Mouse (Mus musculus) liver, embryonic 11.5 days (tissue): ENCODE measurements around the gene Degs2. TPM values are rescaled to one million over a fixed set of nuclear protein-coding genes. Genes with fewer than 3 reads are reported as not detected.

Source experiments
- ATAC-seq: fragments of 200-750 bp; cut with Nextera tagmentation; replicated peaks from 2 replicates; pipeline ENCODE4 v1.8.0; 2017; ENCODE audit warnings: moderate number of reproducible peaks, mild to moderate bottlenecking, moderate TSS enrichment, moderate library complexity; ENCODE audit not compliant: low FRiP score
- DNase-seq: peaks from one replicate; pipeline ENCODE4 v3.0.0-alpha.2; 2017; ENCODE audit warnings: low spot score
- H3K27ac ChIP-seq: fragments of 300-500 bp; sonication (generic); 2 replicates; pipeline ENCODE4 v1.5.1; 2014; ENCODE audit warnings: mild to moderate bottlenecking, low read depth, low read length, control low read depth
- H3K27me3 ChIP-seq: fragments of 300-500 bp; sonication (generic); replicated peaks from 2 replicates; pipeline ENCODE4 v1.6.1; 2014; ENCODE audit warnings: low read length, mixed read lengths; ENCODE audit not compliant: control insufficient read depth, insufficient read depth
- H3K36me3 ChIP-seq: fragments of 300-500 bp; sonication (generic); 2 replicates; pipeline ENCODE4 v1.6.1; 2014; ENCODE audit warnings: mild to moderate bottlenecking, low read length, moderate library complexity, mixed read lengths; ENCODE audit not compliant: control insufficient read depth, insufficient read depth
- H3K4me1 ChIP-seq: fragments of 300-500 bp; sonication (generic); replicated peaks from 2 replicates; pipeline ENCODE4 v1.6.1; 2014; ENCODE audit warnings: low read length, mixed read lengths; ENCODE audit not compliant: control insufficient read depth, insufficient read depth
- H3K4me2 ChIP-seq: fragments of 300-500 bp; sonication (generic); 2 replicates; pipeline ENCODE4 v1.6.1; 2014; ENCODE audit warnings: mild to moderate bottlenecking, control low read depth, moderate library complexity
- H3K4me3 ChIP-seq: fragments of 300-500 bp; sonication (generic); 2 replicates; pipeline ENCODE4 v1.5.1; 2014; ENCODE audit warnings: low read depth, low read length, control low read depth
- H3K9ac ChIP-seq: fragments of 300-500 bp; sonication (generic); 2 replicates; pipeline ENCODE4 v1.6.1; 2014; ENCODE audit warnings: low read depth, low read length, control low read depth
- H3K9me3 ChIP-seq: fragments of 300-500 bp; sonication (generic); 2 replicates; pipeline ENCODE4 v1.6.1; 2016; ENCODE audit warnings: low read length, inconsistent platforms, mixed read lengths; ENCODE audit not compliant: control insufficient read depth
- WGBS: fragments of 180-500 bp; shearing (Covaris S2); extraction: QIAGEN DNeasy Blood & Tissue Kit; methylation state at CpG from one replicate; pipeline ENCODE4 v1.1.7; 2014; 5-methylcytosine and 5-hydroxymethylcytosine counted together
- polyA plus RNA-seq: library from polyadenylated mRNA; unstranded; fragments of >200 nt; fragmentation: Nextera tagmentation; extraction: Ambion mirVana; gene quantifications from 2 replicates; pipeline ENCODE4 v1.2.1, GENCODE M21; 2014

The Degs2 gene
- polyA plus RNA-seq, 1 experiment from 2014 or later, result 0.33 TPM

- 79% methylated on average over 6 of the region's 6 CpGs for WGBS
- Histone ChIP-seq H3K27me3 (no peaks in the 10 kb centered on the region), H3K27ac (no peak overlapping the region), H3K4me2 (no peak overlapping the region), H3K36me3 (no peaks in the 10 kb centered on the region), H3K9me3 (no peaks in the 10 kb centered on the region), H3K4me3 (no peak overlapping the region), H3K9ac (no peak overlapping the region), H3K4me1 (no peaks in the 10 kb centered on the region)
- no peak for ATAC-seq
- peak; percentile 28 for DNase-seq
Observed at GRCm38 (mm10) chr12:108709964-108710765, 8.1 kb upstream of the Degs2 start.

GRCm38 (mm10) chr12:108709386-108709785 is 7.3 kb upstream of the Degs2 start:
- Histone ChIP-seq H3K9me3 (no peaks in the 10 kb centered on the region), H3K36me3 (no peaks in the 10 kb centered on the region), H3K27ac (no peak overlapping the region), H3K9ac (no peak overlapping the region), H3K4me2 (no peak overlapping the region), H3K27me3 (no peaks in the 10 kb centered on the region), H3K4me3 (no peak overlapping the region), H3K4me1 (no peaks in the 10 kb centered on the region)
- ATAC-seq (no peak), DNase-seq (peak; percentile 26)
- WGBS, result 85% methylated on average over 6 of the region's 6 CpGs

- H3K36me3 ChIP-seq, result no peaks in the 10 kb centered on the region
- WGBS, result 47% methylated on average over 7 of the region's 7 CpGs
- no peak for ATAC-seq
Observed at GRCm38 (mm10) chr12:108706129-108706528, 4.0 kb upstream of the Degs2 start.

GRCm38 (mm10) chr12:108705486-108705885 is 3.4 kb upstream of the Degs2 start:
- no peaks in the 10 kb centered on the region for H3K36me3 ChIP-seq
- DNase-seq (no peak), ATAC-seq (no peak)
- no peak overlapping the region for H3K9ac ChIP-seq
- 76% methylated on average over 6 of the region's 6 CpGs for WGBS
- no peaks in the 10 kb centered on the region for H3K9me3 ChIP-seq
- no peak overlapping the region for H3K4me3 ChIP-seq
- H3K27ac ChIP-seq, result no peak overlapping the region
- peaks cover 37% of the 10 kb centered on the region for H3K27me3 ChIP-seq
- H3K4me1 ChIP-seq, result peaks cover 4% of the 10 kb centered on the region
- no peak overlapping the region for H3K4me2 ChIP-seq

More at GRCm38 (mm10) chr12:108706129-108706528, 4.0 kb upstream of the Degs2 start:
- Histone ChIP-seq H3K4me2 (no peak overlapping the region), H3K27me3 (peaks cover 31% of the 10 kb centered on the region), H3K27ac (no peak overlapping the region), H3K9me3 (no peaks in the 10 kb centered on the region), H3K4me1 (peaks cover 4% of the 10 kb centered on the region), H3K9ac (no peak overlapping the region), H3K4me3 (no peak overlapping the region)
- no peak for DNase-seq

DNA sequence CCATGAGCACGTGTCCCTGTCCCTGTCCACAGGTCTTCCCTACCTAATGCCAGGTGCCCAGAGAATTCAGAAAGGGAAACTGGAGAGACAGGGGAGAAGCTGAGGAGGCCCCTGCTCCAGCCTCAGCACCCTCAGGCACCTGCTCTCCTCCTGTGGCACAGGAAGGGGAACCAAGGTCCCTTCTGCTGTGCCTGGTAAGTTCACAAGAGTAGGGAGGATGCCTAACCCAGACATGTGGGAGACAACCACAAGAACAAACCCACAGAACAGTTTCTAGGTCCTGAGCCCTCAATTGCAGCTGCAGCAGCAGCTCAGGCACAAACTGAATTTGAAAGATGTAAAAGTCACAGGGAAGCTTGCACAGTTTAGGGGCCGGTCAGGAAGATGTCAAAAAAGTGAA is 894 bp downstream of the Degs2 start:
- no peak overlapping the region for H3K4me2 ChIP-seq
- no peak overlapping the region for H3K9ac ChIP-seq
- ATAC-seq (no peak), DNase-seq (no peak)
- peaks cover 37% of the 10 kb centered on the region for H3K27me3 ChIP-seq
- no peak overlapping the region for H3K27ac ChIP-seq
- no peaks in the 10 kb centered on the region for H3K36me3 ChIP-seq
- WGBS, result 42% methylated on average over 2 of the region's 2 CpGs
- no peak overlapping the region for H3K4me3 ChIP-seq
- H3K9me3 ChIP-seq, result no peaks in the 10 kb centered on the region
- H3K4me1 ChIP-seq, result peaks cover 4% of the 10 kb centered on the region

DNA sequence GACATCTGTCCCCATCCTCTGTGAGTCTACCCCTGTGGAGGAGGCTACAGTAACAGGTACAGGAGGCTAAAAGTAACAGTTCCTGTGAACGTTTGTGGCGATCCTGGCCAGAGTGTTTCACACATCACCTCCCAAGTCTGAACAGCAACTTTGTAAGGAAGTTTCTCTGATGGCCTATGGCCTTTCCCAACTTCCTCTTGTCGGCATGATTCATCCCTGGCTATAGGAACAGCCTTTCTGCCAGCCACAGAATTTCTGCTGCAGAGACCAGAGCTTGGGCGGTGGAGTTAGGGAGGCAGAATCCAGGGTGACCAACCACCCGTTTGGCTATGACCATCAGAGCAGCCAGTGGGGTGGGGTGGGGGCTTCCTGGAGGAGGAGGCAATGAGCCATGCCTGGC is 2.1 kb downstream of the Degs2 start:
- Histone ChIP-seq H3K9ac (no peak overlapping the region), H3K36me3 (no peaks in the 10 kb centered on the region), H3K4me1 (peaks cover 4% of the 10 kb centered on the region), H3K4me2 (no peak overlapping the region), H3K4me3 (no peak overlapping the region), H3K27me3 (peaks cover 37% of the 10 kb centered on the region), H3K27ac (no peak overlapping the region), H3K9me3 (no peaks in the 10 kb centered on the region)
- WGBS, result 49% methylated on average over 5 of the region's 5 CpGs
- ATAC-seq, result no peak
- DNase-seq, result no peak

GRCm38 (mm10) chr12:108699576-108699975 is 2.5 kb downstream of the Degs2 start:
- Histone ChIP-seq H3K4me1 (peaks cover 4% of the 10 kb centered on the region), H3K9me3 (no peaks in the 10 kb centered on the region), H3K27ac (no peak overlapping the region), H3K9ac (no peak overlapping the region), H3K4me2 (no peak overlapping the region), H3K36me3 (no peaks in the 10 kb centered on the region), H3K4me3 (no peak overlapping the region), H3K27me3 (peaks cover 37% of the 10 kb centered on the region)
- DNase-seq (no peak), ATAC-seq (no peak)
- 74% methylated on average over 10 of the region's 10 CpGs for WGBS

DNA sequence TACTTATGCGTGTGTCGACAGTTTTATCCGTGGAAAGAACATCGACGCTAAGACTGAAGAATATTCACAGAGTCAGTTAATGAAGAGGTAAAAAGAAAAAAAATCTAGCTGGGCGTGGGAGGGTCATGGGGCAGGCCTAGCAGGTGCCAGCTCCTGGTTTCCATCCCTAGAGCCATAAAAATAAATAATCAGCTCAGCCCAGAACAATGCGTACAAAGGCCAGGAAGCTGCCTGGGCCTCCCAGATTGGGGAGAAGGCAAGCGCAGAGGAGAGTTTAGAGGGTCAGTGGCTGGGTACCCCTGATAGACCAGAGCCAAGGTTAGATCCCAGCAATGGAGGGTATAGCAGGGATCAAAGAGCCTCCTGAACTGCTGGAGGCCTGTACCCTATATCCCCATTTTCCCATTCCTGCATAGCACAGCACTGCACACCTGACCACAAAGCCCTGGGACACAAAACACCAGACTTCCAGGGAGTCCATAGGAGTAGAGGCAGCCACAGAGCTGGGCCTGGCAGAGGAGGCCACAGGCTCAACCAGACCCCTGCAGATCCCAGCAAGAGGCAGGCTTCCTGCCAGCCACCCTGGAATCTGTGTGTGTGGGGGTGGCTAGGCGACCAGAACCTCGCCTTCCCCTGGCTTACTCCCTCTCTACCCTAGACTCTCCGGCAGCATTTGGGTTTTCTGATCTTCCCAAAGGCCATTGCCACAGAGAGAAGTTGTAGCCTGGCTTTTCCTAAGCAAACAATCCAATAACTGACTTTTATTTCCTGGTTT is 3.2 kb downstream of the Degs2 start:
- no peak overlapping the region for H3K4me2 ChIP-seq
- H3K9ac ChIP-seq, result no peak overlapping the region
- WGBS, result 78% methylated on average over 11 of the region's 11 CpGs
- H3K4me1 ChIP-seq, result peaks cover 4% of the 10 kb centered on the region
- H3K27ac ChIP-seq, result no peak overlapping the region
- H3K4me3 ChIP-seq, result no peak overlapping the region
- peaks cover 33% of the 10 kb centered on the region for H3K27me3 ChIP-seq
- H3K9me3 ChIP-seq, result no peaks in the 10 kb centered on the region
- ATAC-seq, result no peak
- no peak for DNase-seq
- H3K36me3 ChIP-seq, result no peaks in the 10 kb centered on the region
